Mouse (Mus musculus): ENCODE measurements around the gene Myo1a. TPM values are rescaled to one million over a fixed set of nuclear protein-coding genes. Genes with fewer than 3 reads are reported as not detected.

Gene Myo1a
- polyA plus RNA-seq, 1 experiment: 0.35 TPM

DNA sequence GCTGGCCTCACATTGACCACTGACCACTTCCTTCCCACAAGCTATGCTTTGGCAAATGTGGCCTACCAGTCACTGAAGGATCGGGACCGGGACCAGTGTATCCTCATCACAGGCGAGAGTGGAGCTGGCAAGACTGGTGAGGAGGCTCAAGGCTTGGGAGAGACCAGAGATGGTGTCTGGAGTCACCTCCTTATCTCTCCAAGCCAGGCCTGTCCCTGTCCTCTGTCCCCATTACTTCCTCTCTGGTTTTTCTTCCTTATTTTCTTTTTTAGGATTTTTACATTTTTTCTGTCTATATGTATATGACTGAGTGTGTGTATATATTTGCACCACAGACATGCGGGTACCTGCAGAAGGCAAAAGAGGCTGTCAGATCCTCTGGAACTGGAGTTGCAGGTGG is 813 bp downstream of the Myo1a start:
- Histone ChIP-seq H3K36me3 (ENCODE audit: control insufficient read depth, insufficient read depth) (no peaks in the 10 kb centered on the region), H3K4me3 (no peak overlapping the region), H3K4me2 (ENCODE audit: low read depth) (no peak overlapping the region), H3ac (ENCODE audit: control insufficient read depth, insufficient read length) (no peak overlapping the region), H3K27me3 (ENCODE audit: control insufficient read depth, insufficient read depth, insufficient read length) (no peaks in the 10 kb centered on the region), H3K79me2 (ENCODE audit: control insufficient read depth, insufficient read depth) (no peaks in the 10 kb centered on the region)
- no peak for TF ChIP-seq CEBPB (IDR thresholded peaks at IDR 0.05; ENCODE audit: insufficient read depth, poor library complexity, severe bottlenecking)
- TF ChIP-seq POLR2AphosphoS2 (IDR thresholded peaks at IDR 0.05; ENCODE audit: insufficient read length, low read depth): no peak
- TF ChIP-seq MYOD1 (IDR thresholded peaks at IDR 0.05; ENCODE audit: control insufficient read depth in 1 of 3, insufficient read length in 2 of 3, low read depth in 2 of 3): no peak
- TF ChIP-seq REST (IDR thresholded peaks at IDR 0.05; ENCODE audit: insufficient read depth, insufficient read length): no peak
- TF ChIP-seq TCF3 (IDR thresholded peaks at IDR 0.05; ENCODE audit: insufficient read length, low read depth): no peak

DNA sequence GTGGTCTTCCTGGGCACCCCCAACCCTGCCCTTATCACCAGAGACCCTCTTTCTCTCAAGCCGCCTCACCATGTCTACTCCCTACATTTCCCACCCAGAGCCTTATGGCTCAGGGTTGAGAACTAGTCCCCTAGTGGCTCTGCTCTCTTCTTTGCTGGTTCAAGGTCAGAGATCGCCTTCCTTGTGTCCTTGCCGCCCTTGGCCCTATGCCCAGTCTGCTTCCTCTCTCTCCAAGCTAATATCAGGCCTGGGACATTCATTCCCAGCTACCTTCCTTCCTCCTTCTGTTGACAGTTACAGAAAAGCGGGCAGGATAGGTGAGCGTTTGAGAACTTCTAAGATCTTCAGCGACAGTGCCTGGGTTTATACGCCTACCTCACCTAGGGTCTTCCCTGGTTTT is 2.8 kb downstream of the Myo1a start:
- no peaks in the 10 kb centered on the region for H3K27me3 ChIP-seq (ENCODE audit: control insufficient read depth, insufficient read depth, insufficient read length)
- H3K79me2 ChIP-seq (ENCODE audit: control insufficient read depth, insufficient read depth): no peaks in the 10 kb centered on the region
- no peak overlapping the region for H3ac ChIP-seq (ENCODE audit: control insufficient read depth, insufficient read length)
- no peaks in the 10 kb centered on the region for H3K36me3 ChIP-seq (ENCODE audit: control insufficient read depth, insufficient read depth)
- TF ChIP-seq MYOD1 (IDR thresholded peaks at IDR 0.05; ENCODE audit: control insufficient read depth in 1 of 3, insufficient read length in 2 of 3, low read depth in 2 of 3): no peak
- no peak for TF ChIP-seq CEBPB (IDR thresholded peaks at IDR 0.05; ENCODE audit: insufficient read depth, poor library complexity, severe bottlenecking)
- no peak for TF ChIP-seq TCF12 (IDR thresholded peaks at IDR 0.05; ENCODE audit: insufficient read depth, poor library complexity, severe bottlenecking)
- TF ChIP-seq POLR2A (IDR thresholded peaks at IDR 0.05; ENCODE audit: insufficient read length, low read depth): no peak
- TF ChIP-seq MYOG (IDR thresholded peaks at IDR 0.05; ENCODE audit: control insufficient read depth in 1 of 3, insufficient read depth in 1 of 3, insufficient read length in 2 of 3, low read depth in 2 of 3): no peak
- TF ChIP-seq MAX (IDR thresholded peaks at IDR 0.05; ENCODE audit: low read depth): no peak
- no peak for TF ChIP-seq REST (IDR thresholded peaks at IDR 0.05; ENCODE audit: insufficient read depth, insufficient read length)
- TF ChIP-seq SRF (IDR thresholded peaks at IDR 0.05; ENCODE audit: control insufficient read depth, insufficient read length, low read depth): no peak
- no peak for TF ChIP-seq E2F4 (IDR thresholded peaks at IDR 0.05; ENCODE audit: insufficient read depth)
- no peak for TF ChIP-seq USF1 (IDR thresholded peaks at IDR 0.05; ENCODE audit: low read depth)
- no peak for TF ChIP-seq TCF3 (IDR thresholded peaks at IDR 0.05; ENCODE audit: insufficient read length, low read depth)
- no peak for TF ChIP-seq POLR2AphosphoS2 (IDR thresholded peaks at IDR 0.05; ENCODE audit: insufficient read length, low read depth)
- no peak overlapping the region for H3K4me3 ChIP-seq
- no peak overlapping the region for H3K4me2 ChIP-seq (ENCODE audit: low read depth)

DNA sequence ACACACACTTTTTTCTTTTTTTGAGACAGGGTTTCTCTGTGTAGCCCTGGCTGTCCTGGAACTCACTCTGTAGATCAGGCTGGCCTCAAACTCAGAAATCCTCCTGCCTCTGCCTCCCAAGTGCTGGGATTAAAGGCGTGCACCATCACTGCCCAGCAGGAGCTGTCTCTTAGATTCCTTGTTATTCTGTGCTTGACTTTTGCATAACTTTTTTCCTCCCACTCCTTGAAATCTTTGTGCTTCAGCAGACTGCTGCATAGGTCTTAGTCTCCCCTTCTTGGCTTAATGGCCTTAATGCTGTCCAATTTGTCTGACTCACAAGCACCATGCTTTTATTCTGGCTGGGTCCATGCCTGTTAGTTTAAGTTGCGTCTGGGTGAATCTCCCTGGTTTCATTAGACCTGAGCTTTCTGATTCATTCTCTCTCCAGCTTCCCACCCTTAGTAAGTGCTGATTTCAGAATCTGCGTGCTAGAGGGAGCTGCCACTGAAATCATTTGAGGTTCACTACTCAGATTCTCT is 3.9 kb downstream of the Myo1a start:
- H3K36me3 ChIP-seq (ENCODE audit: control insufficient read depth, insufficient read depth): no peaks in the 10 kb centered on the region
- no peak overlapping the region for H3K4me3 ChIP-seq
- H3K4me2 ChIP-seq (ENCODE audit: low read depth): no peak overlapping the region
- no peaks in the 10 kb centered on the region for H3K27me3 ChIP-seq (ENCODE audit: control insufficient read depth, insufficient read depth, insufficient read length)
- no peak overlapping the region for H3ac ChIP-seq (ENCODE audit: control insufficient read depth, insufficient read length)
- no peak for TF ChIP-seq POLR2AphosphoS2 (IDR thresholded peaks at IDR 0.05; ENCODE audit: insufficient read length, low read depth)
- TF ChIP-seq TCF12 (IDR thresholded peaks at IDR 0.05; ENCODE audit: insufficient read depth, poor library complexity, severe bottlenecking): no peak
- TF ChIP-seq MYOD1 (IDR thresholded peaks at IDR 0.05; ENCODE audit: control insufficient read depth in 1 of 3, insufficient read length in 2 of 3, low read depth in 2 of 3): no peak
- no peak for TF ChIP-seq USF1 (IDR thresholded peaks at IDR 0.05; ENCODE audit: low read depth)
- no peak for TF ChIP-seq MAX (IDR thresholded peaks at IDR 0.05; ENCODE audit: low read depth)
- TF ChIP-seq CEBPB (IDR thresholded peaks at IDR 0.05; ENCODE audit: insufficient read depth, poor library complexity, severe bottlenecking): no peak
- no peak for TF ChIP-seq TCF3 (IDR thresholded peaks at IDR 0.05; ENCODE audit: insufficient read length, low read depth)
- no peak for TF ChIP-seq MYOG (IDR thresholded peaks at IDR 0.05; ENCODE audit: control insufficient read depth in 1 of 3, insufficient read depth in 1 of 3, insufficient read length in 2 of 3, low read depth in 2 of 3)
- TF ChIP-seq REST (IDR thresholded peaks at IDR 0.05; ENCODE audit: insufficient read depth, insufficient read length): no peak
- no peak for TF ChIP-seq POLR2A (IDR thresholded peaks at IDR 0.05; ENCODE audit: insufficient read length, low read depth)
- no peak for TF ChIP-seq SRF (IDR thresholded peaks at IDR 0.05; ENCODE audit: control insufficient read depth, insufficient read length, low read depth)
- no peak for TF ChIP-seq E2F4 (IDR thresholded peaks at IDR 0.05; ENCODE audit: insufficient read depth)
- H3K79me2 ChIP-seq (ENCODE audit: control insufficient read depth, insufficient read depth): no peaks in the 10 kb centered on the region

DNA sequence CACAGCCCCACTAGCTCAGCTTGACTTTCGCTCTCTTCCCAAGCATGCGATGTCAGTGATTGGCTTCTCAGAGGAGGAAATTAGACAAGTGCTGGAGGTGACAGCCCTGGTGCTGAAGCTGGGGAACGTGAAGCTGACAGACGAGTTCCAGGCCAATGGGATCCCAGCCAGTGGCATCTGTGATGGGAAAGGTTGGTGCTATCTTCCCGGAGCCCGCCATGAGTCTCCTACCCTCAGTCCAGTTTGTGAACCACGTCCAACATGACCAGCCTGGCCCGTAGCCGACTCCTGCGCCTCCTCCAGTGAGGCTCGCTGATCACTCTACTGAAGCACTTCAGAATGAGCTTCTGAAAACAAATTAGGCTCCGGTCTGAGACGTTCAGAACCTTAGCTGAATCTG is 5.4 kb downstream of the Myo1a start:
- Histone ChIP-seq H3ac (ENCODE audit: control insufficient read depth, insufficient read length) (no peak overlapping the region), H3K79me2 (ENCODE audit: control insufficient read depth, insufficient read depth) (no peaks in the 10 kb centered on the region), H3K36me3 (ENCODE audit: control insufficient read depth, insufficient read depth) (no peaks in the 10 kb centered on the region), H3K4me2 (ENCODE audit: low read depth) (no peak overlapping the region), H3K27me3 (ENCODE audit: control insufficient read depth, insufficient read depth, insufficient read length) (no peaks in the 10 kb centered on the region), H3K4me3 (no peak overlapping the region)
- TF ChIP-seq MAX (IDR thresholded peaks at IDR 0.05; ENCODE audit: low read depth) (no peak), MYOD1 (IDR thresholded peaks at IDR 0.05; ENCODE audit: control insufficient read depth in 1 of 3, insufficient read length in 2 of 3, low read depth in 2 of 3) (no peak), SRF (IDR thresholded peaks at IDR 0.05; ENCODE audit: control insufficient read depth, insufficient read length, low read depth) (no peak), TCF3 (IDR thresholded peaks at IDR 0.05; ENCODE audit: insufficient read length, low read depth) (no peak), USF1 (IDR thresholded peaks at IDR 0.05; ENCODE audit: low read depth) (no peak), REST (IDR thresholded peaks at IDR 0.05; ENCODE audit: insufficient read depth, insufficient read length) (no peak), POLR2A (IDR thresholded peaks at IDR 0.05; ENCODE audit: insufficient read length, low read depth) (no peak), MYOG (IDR thresholded peaks at IDR 0.05; ENCODE audit: control insufficient read depth in 1 of 3, insufficient read depth in 1 of 3, insufficient read length in 2 of 3, low read depth in 2 of 3) (no peak), POLR2AphosphoS2 (IDR thresholded peaks at IDR 0.05; ENCODE audit: insufficient read length, low read depth) (no peak), CEBPB (IDR thresholded peaks at IDR 0.05; ENCODE audit: insufficient read depth, poor library complexity, severe bottlenecking) (no peak), TCF12 (IDR thresholded peaks at IDR 0.05; ENCODE audit: insufficient read depth, poor library complexity, severe bottlenecking) (no peak), E2F4 (IDR thresholded peaks at IDR 0.05; ENCODE audit: insufficient read depth) (no peak)
